Mouse (Mus musculus): ENCODE results near the gene Tbx10.

DNA sequence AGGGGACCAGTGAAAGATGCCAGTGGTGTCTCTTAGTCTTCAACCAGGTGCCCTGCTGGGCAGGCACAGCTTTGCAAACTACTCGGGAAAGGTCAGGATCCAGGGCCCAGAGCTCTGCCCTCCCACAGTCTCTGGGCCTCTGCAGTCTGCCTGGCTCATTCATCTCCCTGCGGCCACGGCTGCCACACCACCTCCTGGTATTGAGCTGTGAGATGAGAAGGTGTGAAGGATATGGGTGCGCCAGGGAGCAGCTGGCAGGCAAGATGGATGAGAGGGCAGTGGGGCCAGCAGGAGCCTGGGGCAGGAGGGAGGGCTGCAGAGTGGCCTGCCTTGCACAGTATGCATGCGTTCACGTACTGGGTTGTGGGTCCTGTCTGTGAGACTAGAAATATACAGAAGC lies 1.7 kb upstream of the Tbx10 start:
- TF ChIP-seq CTCF (IDR thresholded peaks at IDR 0.05; ENCODE audit: low read depth) (no peak), EP300 (optimal IDR thresholded peaks at IDR 0.05) (no peak)

All from stomach, postnatal 0 days (tissue).